Mouse (Mus musculus) induced T-regulatory cell, adult 2 months (primary cell): ENCODE data around the gene Ltc4s.

Source experiments
- DNase-seq: peaks from one replicate; pipeline ENCODE4 v3.0.0-alpha.2; 2012; ENCODE audit warnings: low read depth

The Ltc4s gene

DNA sequence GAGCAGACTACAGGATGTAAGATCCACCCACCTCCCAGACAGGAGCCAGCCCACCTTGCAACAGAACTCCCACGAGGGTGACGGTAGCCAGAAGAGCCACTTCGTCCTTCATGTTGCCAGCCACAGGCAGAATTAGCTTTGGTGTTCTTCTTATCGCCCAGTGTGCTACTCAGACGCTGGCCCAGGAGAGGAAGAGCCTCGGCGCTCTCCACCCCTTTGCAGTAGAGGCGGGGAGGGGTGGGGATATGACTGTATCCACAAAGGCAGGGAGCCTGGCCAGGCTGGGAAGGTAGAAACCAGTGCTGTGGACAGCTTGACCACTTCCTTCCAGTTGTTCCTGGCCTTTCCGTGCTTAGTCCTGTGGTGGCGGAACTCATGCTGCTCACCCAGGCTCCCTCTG is at the start of gene Ltc4s:
Ltc4s (minus strand) TSS at position 293 of the 400 bp plus-strand sequence.
- no peak for DNase-seq

DNA sequence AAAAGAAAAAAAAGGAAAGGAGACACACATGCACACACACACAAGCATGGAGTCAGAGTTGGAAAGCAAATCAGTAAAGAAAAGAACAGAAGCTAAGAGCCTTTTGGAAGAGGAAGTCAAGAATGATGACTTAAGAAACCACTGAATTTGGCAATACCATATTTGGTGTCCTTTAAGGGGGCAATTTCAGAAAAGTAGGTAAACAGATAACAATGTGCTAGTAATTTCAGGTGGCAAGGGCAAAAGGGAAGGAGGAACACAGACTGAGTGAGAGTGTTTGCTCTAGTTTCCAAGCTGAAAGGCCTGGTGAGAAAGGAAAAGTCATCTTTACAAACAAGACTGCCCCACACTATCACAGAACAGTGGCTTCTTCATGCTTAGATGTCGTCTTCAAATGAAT is 48.0 kb upstream of the Ltc4s start:
- DNase-seq = peak; percentile 47

DNA sequence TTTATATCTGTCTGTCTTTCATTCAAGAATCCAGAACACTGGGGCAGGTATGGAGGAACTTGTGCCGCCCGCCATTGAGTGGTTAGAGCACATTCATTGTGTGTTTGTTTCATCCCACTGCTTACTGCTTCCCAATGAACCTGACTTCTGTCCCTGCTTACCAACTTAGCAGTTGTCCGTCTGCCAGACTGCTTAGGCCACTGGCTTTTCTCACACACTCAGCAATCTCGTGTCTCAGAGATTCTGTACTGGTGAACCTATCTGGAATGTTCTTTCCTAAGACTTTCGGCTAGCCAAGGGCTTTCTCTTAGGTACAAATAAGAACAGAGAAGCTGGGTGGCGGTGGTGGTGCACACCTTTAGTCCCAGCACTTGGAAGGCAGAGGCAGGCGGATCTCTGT is 47.3 kb upstream of the Ltc4s start:
- no peak for DNase-seq

DNA sequence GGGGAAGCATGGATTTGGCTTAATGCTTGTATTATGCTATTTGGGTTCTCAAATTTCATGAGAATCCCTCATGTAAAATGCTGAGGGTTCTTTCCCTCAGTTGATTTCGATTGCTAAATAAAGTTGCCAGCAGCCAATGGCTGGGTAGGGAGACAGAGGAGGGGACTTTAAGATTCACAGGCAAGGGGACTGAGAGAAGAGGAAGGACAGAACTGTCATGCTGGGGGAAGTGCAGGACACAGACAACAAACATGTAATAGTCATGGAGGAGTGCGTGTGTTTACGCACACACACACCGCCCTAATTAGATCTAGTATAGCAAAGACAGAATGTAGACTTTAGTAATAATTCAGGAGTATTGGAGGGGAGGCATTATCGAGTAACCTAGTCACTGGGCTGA is 46.8 kb upstream of the Ltc4s start:
- DNase-seq = no peak

DNA sequence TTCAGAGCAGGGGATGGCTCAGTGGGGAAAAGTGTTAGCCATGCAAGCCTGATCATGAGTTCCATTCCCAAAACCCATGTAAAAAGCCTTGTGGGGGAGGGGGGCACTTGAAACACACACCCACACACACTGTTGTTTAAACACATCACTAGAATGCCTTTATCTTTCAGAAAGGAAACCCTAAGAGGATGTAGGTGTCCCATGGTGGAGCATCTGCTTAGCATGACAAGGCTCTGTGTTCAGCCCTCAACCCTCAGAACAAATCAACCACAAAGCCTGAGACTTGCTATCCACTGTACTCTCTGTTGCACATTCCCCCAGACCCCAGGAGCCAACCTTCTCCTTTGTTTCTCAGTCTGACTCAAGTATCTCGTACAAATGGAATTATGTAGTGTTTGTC is 41.6 kb upstream of the Ltc4s start:
- DNase-seq = no peak

DNA sequence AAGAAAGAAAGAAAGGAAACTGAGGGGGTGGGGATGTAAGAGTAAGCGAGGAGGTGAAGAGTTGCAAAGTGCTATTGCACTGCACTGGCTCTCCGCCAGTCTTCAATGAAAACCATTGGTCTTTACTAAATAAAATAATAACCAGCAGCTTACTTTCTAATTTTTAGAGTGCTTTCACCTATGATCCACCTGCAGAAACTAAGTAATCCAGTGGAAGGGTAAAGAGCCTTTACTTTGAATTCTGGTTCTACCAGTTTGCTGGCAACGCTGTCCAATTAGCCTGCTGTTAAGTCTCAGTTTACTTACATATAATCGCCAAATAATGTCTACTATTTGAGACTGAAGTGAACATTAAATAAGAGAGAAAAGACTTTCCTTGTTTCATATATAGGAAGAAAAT is 40.6 kb upstream of the Ltc4s start:
- no peak for DNase-seq

DNA sequence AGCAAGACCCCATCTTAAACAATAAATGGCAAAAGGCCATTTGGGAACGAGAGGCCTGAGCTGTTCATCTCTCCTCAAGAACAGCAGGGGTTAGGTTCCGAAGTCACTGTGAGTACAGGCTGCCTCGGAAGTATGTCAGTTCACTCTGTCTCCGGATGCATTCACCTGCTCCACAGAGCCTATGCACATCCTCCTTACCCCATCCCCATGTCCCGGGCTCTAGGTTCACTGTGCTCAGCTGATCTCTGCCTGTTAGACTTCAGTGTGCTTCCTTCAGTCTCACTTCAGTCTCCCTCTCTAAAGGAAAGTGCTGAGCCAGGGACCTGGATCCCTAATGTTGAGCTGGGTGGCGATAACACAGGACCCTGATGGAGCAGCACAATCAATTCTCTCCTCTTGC is 39.3 kb upstream of the Ltc4s start:
- DNase-seq = no peak

DNA sequence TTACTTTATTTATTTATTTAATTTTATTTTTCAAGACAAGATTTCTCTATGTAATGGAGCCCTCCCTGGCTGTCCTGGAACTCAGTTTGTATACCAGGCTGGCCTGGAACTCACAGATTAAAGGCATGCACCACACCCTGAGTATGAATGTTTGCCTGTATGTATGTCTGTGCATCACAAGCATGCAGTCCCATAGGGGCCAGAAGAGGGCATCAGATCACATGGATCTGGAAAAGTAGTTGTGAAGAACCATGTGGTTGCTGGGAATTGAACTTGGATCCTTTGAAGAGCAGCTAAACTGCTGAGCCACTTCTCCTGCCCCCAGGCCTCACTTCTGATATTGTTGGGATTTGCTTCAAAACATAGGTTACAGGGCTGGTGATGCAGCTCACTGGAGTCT is 38.6 kb upstream of the Ltc4s start:
- no peak for DNase-seq

DNA sequence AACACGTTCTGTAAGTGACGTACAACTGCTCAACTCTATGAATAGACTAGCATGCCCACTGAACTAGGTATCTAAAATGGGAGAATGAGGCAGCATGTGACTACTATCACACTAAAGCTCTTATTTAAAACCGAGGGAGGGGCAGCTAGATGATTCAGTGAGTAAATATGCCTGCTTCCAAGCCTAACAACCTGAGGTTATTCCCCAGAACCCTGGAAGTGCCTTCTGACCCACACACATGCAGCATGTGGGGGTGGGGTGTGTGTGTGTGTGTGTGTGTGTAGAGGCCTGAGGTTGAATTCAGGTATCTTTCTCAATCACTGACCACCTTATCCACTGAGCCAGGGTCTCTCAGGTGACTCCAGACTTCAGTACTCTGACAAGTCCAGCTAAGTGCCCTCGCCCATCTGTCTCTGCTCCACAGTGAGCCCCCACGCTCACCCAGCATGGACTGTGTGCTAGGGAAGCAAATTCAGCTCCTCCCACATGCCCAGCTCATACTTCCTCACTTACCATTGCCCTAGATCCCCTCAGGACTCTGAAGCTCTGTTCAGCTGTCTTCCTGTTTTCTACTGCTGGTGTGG is 37.2 kb upstream of the Ltc4s start:
- no peak for DNase-seq

DNA sequence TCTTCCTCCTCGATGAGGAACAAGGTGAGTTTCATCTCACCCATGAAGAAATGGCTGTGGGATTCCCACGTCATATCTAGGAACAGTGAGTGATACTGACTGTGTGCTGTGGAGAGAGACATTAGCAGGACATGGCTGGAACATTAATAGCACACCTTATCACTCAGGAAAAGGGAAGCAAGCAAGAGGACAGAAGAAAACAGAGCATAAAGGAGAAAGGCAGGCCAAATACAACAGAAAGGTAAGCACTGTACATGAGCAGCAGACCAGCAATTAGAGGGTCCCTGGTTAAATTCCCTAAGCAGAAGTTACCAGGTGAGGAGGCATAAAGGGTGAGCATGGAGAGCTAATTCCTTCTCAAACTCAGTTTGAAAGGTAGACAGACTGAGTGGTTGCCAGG is 36.7 kb upstream of the Ltc4s start:
- no peak for DNase-seq

DNA sequence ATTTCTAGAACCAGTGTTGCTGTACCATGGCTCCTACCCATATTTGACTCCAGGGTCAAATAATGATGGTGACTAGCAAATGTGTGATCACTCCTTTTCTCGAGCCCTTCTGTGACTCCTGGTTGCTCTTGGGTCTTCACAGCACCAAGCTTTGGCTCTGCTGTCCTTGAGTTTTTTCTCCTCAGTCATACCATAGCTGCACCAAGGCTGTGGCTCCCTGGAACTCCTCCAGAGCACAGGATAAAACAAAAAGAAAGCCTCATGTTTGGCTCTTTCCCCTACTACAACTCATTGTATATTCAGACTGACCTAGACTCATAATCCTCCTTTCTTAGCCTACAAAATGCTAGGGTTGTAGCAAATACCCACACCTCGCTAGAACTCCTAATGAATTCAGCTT is 34.4 kb upstream of the Ltc4s start:
- DNase-seq = no peak

DNA sequence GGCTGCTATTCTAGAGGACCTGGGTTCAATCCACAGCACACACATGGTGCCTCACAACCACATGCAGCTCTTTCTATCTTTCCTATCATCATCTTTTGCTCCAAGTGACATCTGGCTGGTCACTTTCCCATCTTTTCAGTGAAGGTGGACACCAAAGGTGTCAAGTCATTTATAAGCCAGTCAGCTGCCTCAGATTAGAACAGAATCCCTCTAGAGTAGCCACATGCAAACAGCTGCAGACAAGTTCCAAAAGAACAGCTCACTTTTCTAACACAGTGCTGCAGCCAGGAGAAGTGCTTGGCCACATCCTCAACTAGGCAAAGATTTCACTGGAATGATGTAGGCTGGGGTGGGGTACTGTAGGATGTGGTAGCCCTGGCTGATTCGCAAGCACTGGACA is 31.5 kb upstream of the Ltc4s start:
- DNase-seq = no peak

DNA sequence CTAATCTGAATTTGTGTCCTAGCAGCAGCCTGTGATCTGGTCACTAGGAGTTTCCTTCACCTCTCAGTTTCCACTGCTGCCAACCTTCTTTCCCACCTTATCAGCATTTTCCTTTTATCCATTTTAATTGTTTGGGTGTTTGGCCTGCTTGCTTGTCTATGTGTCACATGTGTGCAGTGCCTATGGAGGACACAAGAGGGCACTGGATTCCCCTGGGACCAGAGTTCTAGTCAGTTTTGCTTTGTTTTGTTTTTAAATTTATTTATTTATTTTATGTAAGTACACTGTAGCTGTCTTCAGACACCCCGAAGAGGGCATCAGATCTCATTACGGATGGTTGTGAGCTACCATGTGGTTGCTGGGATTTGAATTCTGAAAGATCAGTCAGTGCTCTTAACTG is 30.7 kb upstream of the Ltc4s start:
- DNase-seq = peak; percentile 61

DNA sequence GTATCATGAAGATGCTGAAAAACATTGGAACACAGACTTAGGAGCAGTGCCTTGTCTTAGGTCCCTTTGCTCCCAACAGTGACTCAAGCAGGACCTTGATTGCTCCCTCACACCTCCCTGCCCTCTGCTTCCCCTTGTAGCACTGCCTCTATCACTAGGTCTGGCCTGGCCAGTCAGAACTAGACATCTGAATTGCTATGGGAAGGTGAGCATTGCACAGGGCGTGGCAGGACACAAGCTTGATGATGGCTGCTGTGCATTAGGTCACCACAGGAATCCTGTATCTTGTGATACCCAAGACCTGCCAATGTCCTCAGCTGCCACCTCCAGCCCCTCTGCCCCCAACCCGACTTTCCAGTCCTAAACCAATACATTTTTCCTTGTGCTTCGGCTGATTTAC is 28.6 kb upstream of the Ltc4s start:
- no peak for DNase-seq

DNA sequence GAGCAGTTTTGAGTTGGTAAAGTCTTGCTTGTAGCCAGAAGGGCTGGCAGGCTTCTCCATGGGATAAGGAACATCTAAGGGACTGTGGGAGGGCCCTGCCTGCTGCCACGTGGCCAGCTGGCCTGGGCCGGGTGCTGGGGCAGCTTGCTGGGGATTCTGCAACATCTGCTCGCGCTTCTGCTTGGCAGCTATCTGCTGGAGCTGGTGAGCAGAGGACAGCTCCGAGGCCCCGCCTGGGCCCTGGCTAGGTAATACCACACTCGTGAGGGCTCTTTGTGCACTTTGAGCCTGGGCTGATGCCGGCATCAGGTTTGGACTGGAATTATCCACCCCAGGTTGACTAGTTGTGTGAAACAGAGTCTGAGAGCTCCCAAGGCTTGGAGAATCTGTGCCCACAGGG is 27.5 kb upstream of the Ltc4s start:
- no peak for DNase-seq

DNA sequence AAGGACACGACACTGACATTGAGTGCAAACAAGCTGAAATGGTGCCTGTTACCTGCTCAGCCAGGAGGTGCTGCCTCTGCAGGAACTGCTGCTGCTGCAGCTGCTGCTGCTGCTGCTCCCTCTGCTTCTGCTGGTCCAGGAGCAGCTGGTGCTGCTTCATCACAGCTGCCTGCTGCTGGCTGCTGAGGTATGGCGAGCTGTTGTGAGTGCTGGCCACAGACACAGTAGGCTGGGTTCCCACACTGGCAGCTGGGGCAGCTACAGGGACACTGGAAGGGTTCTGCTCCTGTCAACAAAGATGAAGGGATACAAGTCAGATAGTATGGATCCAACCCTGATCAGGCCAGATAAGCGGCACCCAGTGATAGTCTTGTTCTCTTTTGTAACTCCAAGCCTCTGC is 24.8 kb upstream of the Ltc4s start:
- DNase-seq = no peak

DNA sequence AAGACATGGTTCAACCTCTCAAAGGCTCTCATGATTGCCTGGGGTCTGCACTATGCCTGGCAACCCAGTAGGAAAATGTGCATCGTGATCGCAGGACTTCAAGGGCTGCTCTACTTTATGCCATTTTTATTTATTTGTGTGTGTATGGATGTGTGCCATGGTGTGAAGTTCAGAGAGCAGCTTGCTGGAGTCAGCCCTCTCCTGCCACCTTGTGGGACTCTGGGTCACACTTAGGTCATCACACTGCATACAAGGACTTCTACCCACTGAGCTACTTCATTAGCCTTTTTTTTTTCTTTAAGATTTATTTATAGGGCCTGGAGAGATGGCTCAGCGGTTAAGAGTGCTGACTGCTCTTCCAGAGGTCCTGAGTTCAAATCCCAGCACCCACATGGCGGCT is 23.6 kb upstream of the Ltc4s start:
- no peak for DNase-seq

DNA sequence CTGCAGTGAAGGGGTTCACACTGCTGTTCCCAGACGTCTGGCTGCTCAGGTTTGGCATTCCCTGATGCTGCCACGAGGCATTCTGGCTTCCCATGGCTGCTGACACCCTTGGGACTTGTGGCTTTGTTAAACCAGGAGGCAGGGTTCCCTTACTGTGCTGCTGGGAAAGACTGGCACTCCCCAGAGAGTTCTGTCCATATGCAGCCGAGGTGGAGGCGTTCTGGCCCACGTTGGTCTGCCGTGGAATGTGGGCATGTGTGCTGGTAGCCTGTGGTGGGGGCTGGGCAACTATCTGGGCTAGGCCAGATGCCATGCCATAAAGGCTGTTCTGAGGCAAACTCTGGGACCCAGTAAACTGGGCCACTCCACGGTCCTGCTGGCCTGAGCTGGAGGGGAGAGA is 19.9 kb upstream of the Ltc4s start:
- no peak for DNase-seq

DNA sequence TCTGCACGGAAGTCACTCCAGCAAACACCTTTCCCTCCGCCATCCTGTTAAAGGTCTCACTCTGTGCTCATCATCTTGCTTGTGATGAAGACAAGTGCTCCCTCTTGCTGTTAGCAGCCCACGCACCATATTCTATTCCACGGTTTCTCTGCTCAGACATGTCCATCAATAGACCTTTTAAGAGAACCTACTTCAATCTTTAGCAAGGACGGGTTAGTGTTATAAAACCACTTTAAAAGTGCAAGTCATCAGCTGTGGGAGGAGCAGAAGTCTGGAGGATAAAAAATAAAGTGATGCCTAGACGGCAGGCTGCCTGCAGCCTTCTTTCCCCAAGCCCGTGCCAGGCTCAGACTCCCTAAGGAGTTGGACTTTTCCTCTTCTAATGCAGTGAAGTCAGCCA is 18.2 kb upstream of the Ltc4s start:
- no peak for DNase-seq

DNA sequence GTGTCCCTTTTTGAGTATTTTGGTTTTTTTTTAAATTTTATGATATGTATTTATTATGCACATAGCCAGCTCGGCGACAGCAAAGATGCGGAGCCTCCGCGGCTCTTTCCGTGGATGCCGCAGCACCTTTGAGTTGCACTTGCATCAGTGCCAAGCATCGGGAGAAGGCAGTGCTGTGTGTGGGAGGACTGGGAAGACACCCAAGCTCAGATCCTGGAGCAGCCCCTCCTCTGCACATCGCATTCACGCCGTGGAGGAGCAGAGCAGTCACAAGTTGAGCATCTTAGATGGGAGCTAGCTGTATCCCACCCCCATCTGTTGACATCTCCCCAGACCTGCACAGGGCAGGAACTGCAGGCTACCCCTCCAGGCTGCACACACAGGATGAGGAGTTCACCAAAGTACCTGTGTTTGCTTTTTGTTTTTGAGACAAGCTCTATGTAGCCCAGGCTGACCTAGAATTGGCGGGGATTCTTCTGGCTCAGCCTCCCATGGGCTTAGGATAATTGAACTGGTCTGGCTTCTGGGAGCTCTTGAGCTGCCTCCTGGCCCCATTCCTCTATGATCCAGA is 15.7 kb upstream of the Ltc4s start:
- DNase-seq = no peak

DNA sequence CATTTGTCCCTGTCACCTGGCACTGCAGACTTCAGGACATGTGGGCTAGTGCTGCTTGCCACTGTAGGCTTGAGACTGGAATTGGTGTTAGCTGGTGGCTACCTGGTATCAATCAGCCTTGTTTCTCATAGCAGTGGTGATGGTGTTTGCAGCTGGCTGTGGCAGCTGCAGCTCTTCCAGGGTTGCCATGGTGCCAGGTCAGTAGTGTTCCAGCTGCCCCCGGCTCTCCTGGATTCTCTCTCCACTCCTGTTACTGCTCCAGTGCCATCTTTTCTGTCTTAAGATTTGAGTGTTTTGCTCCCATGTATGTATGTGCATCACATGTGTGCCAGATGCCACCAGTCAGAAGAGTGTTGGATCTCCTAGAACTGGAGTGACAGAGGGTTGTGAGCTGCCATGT is 15.0 kb upstream of the Ltc4s start:
- DNase-seq = no peak

DNA sequence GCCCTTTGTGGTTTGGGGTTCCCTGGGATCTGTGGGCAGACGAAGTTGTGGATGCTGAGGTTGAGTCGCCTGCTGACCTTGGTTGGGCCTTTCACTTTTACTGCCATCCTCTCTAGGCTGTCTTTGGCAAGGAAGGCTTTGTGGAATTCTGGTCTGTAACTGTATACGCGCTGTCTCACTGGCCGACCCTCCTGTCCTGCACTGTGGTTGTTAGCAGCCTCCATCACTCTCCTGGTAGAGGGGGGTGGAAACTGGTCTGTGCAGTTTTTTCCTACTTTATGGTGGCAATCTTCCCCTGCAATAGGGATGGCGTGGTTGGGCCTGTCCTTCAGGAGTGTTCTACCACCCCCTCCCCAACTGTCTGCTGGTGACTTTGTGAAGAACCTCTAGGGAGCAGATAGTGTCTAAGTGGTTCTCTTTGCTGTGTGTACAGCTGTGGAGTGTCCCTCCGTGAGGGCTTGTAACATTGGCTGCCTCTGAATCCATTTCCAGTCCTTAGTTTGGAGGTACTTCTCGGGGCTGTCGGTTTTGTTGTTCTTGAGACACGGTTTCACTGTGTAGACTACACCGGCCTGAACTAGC is 14.4 kb upstream of the Ltc4s start:
- no peak for DNase-seq

DNA sequence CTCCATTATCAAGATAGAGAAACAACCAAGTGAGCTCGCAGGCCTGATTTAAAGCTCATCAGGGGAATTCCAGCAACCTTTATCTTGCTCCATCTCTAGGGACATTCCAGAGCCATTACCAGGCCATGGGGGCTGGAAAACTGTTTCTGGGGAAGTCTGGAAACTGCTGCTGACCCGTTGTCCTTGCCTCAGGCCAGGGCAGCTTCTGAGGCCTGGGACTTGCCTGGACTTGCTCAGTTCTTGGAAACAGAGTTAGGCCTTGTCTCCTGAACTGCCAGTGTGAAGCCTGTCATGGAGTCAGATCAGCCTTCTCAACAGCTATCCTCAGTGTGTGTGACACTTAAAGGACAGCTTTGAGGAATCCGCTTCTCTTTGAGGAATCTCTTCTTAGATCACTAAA is 13.8 kb upstream of the Ltc4s start:
- no peak for DNase-seq

DNA sequence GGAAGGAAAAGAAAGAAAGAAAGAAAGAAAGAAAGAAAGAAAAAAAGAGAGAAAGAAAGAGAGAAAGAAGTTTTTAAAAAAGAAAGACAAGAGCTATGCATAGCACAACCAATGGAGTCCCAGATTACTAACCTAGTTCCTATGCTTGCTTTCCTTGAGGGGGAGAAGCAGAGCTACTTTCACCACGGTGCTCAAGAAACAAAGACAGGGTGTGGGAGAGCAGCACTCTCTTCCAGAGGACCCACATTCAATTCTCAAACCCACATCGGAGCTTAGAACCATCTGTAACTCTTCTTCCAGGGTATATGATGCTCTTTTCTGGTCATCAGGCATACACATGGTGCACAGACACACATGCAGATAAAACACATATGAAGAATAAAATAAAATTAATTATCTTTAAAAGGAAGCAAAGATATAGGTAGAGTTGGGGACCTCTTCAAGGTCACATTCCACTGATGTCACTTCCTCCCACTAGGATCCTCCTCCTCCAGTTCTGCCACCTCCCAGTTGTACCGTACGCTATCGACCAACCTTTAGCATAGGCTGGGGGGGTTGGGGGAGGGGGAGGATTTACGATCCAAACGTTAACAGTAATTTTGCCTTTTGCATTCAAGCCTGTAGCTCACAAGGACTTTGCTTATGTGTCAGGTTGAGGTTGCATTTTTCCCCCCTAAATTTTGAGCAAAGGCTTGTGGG is 10.2 kb upstream of the Ltc4s start:
- no peak for DNase-seq
